Mouse (Mus musculus): ENCODE data around the gene Nprl3. TPM values are rescaled to one million over a fixed set of nuclear protein-coding genes. Genes with fewer than 3 reads are reported as not detected.

The Nprl3 gene
- total RNA-seq, 2 experiments from 2014 or later, result 20.2 to 26.1 TPM

DNA sequence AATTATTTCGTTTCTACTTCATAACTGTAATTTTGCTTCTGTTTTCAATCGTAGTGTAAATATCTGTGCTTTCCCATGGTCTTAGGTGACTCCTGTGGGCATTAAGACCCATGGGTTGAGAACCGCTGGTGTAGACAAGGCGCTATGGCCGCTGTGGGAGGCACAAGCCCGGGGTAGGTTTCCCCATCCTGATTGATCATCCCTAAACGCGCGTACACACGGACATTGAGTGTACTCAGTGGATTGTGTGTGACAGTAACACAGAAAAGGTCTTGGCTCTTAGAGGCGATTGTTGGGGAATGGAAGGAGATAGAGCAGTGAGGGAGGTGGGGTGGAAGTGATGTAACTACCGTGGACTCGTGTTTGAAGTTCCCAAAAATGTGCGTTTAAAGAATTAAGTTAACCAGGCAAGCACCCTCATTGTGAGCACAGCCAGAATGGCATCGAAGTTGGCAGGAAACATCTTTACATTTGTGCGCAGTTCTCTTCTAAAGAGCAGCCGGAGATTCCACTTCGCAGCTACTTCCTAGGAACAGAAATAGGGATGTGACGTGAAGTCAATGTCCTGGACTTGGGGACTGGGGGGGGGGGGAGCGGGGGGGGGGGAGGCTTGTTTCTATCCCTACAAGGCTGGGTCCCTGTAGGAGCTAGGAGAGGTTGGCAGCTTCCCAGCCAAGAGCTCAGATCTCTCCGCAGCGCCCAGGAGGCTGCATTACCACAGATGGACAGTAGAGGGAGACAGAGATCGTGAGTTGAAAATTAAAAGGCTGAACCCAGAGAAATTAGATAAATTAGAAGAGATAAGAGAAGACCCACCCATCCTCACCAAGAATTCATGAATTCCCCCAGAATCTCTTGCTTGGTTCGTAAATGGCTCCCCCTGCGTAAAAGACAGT, 85.3 kb downstream of the Nprl3 start:
- peak; percentile 56 to 79 for DNase-seq
- intact Hi-C loops (cut with DNase I), result loop anchor here (2.0 to 5.0 kb wide), 3 partner anchors 57 to 120 kb away; partner anchors contain the start of genes Hbq1a and Hbq1b

- DNase-seq, result no peak
- intact Hi-C loops (cut with DNase I), result loop anchor here (5.0 kb wide), 2 partner anchors 106 to 121 kb away; partner anchors contain the start of genes Hbq1a and Hbq1b
These were observed 86.3 kb downstream of the Nprl3 start for GRCm38 (mm10) chr11:32181246-32181645.

GRCm38 (mm10) chr11:32178506-32178905, 89.0 kb downstream of the Nprl3 start:
- intact Hi-C loops (cut with DNase I), result no loop called here
- no peak for DNase-seq

Other genes starting within 250 kb of the Nprl3 start
- not detected for gene Il9r, start 67.4 kb downstream of the Nprl3 start, total RNA-seq (2021)
- 10 to 100 TPM in 1 of 2 experiments, 1 to 10 TPM in 1; 9.8 to 10.7 TPM for gene Snrnp25, start 62.3 kb downstream of the Nprl3 start, total RNA-seq (2021)
- gene Rhbdf1, start 45.4 kb downstream of the Nprl3 start, total RNA-seq (2021), result 10 to 100 TPM; 15.6 to 19.5 TPM
- gene Mpg, start 41.2 kb downstream of the Nprl3 start, total RNA-seq (2021), result 1 to 10 TPM; 4.5 to 5.0 TPM
- not detected for gene Hba-x, start 8.7 kb upstream of the Nprl3 start, total RNA-seq (2021)
- 100 to 1,000 TPM; 252 to 350 TPM for gene Hba-a1, start 15.8 kb upstream of the Nprl3 start, total RNA-seq (2021)
- gene Hbq1b, start 19.3 kb upstream of the Nprl3 start, total RNA-seq (2021), result not detected
- gene Hba-a2, start 28.8 kb upstream of the Nprl3 start, total RNA-seq (2021), result 100 to 1,000 TPM; 195 to 294 TPM
- gene Hbq1a, start 32.4 kb upstream of the Nprl3 start, total RNA-seq (2021), result not detected
- gene Sh3pxd2b, start 80.1 kb upstream of the Nprl3 start, total RNA-seq (2021), result 1 to 10 TPM; 3.6 to 4.3 TPM
- 10 to 100 TPM in 1 of 2 experiments, 1 to 10 TPM in 1; 9.0 to 11.2 TPM for gene Ubtd2, start 187.7 kb upstream of the Nprl3 start, total RNA-seq (2021)

Measured in gastrocnemius, postnatal 36 days (tissue).